Mouse (Mus musculus) spleen, adult 2 months (tissue): ENCODE data around the gene Itsn1.

Experiments
- CTCF ChIP-seq: fragments of 200-500 bp; IDR thresholded peaks from 2 replicates; pipeline ENCODE4 v1.5.1; 2011; ENCODE audit warnings: mild to moderate bottlenecking, inconsistent platforms; ENCODE audit not compliant: insufficient read depth, insufficient read length, insufficient replicate concordance; ENCODE audit errors: extremely low read depth
- POLR2A ChIP-seq: fragments of 200-500 bp; IDR thresholded peaks from 2 replicates; pipeline ENCODE4 v1.6.1; 2011; ENCODE audit warnings: low read depth, low read length, inconsistent platforms

GRCm38 (mm10) chr16:91795606-91796005 lies 66.5 kb downstream of the Itsn1 start:
- TF ChIP-seq CTCF = no peak
- TF ChIP-seq POLR2A = no peak
